Mouse (Mus musculus) ES-E14 (cell line): ENCODE data around the gene Borcs5. TPM values are rescaled to one million over a fixed set of nuclear protein-coding genes. Genes with fewer than 3 reads are reported as not detected.
A peak's percentile ranks its signal among the peaks of the same experiment; 100 is the strongest.

Source experiments
- DNase-seq: peaks from one replicate; pipeline ENCODE4 v3.0.0-alpha.2; 2013; ENCODE audit warnings: low read depth, low spot score
- H3K27ac ChIP-seq: 2 replicates; pipeline ENCODE4 v1.5.1; 2012; ENCODE audit warnings: low read depth, mild to moderate bottlenecking, low read length, moderate library complexity, mixed read lengths; ENCODE audit not compliant: poor library complexity, insufficient read depth, severe bottlenecking
- H3K36me3 ChIP-seq: 2 replicates; pipeline ENCODE4 v1.6.1; 2012; ENCODE audit warnings: mild to moderate bottlenecking, low read length, moderate library complexity, mixed read lengths; ENCODE audit not compliant: control insufficient read depth, poor library complexity, insufficient read depth, severe bottlenecking
- H3K4me1 ChIP-seq, 2 experiments: fragments of 150-350 bp in 1 of 2; sonication (generic) in 1 of 2; 2 replicates each; pipeline ENCODE4 v1.6.1; 2012; ENCODE audit warnings: low read length in 2 of 2, mild to moderate bottlenecking in 1 of 2, mixed read lengths in 1 of 2; ENCODE audit not compliant: control insufficient read depth in 2 of 2, insufficient read depth in 2 of 2, poor library complexity in 1 of 2
- H3K4me3 ChIP-seq, 2 experiments: fragments of 150-350 bp in 1 of 2; sonication (generic) in 1 of 2; 2 replicates each; pipeline ENCODE4 v1.5.1; 2012; ENCODE audit warnings: low read length in 2 of 2, low read depth in 1 of 2, mild to moderate bottlenecking in 1 of 2, mixed read lengths in 1 of 2; ENCODE audit not compliant: insufficient read depth in 1 of 2, poor library complexity in 1 of 2, severe bottlenecking in 1 of 2
- H3K9ac ChIP-seq: 2 replicates; pipeline ENCODE4 v1.6.1; 2012; ENCODE audit warnings: low read depth, mild to moderate bottlenecking, low read length, mixed read lengths; ENCODE audit not compliant: poor library complexity, insufficient read depth, severe bottlenecking
- H3K9me3 ChIP-seq: fragments of 150-350 bp; sonication (generic); 2 replicates; pipeline ENCODE4 v1.6.1; 2012; ENCODE audit warnings: low read depth, mild to moderate bottlenecking, low read length; ENCODE audit not compliant: control insufficient read depth, insufficient read depth
- CHD2 ChIP-seq: IDR thresholded peaks from 2 replicates; pipeline ENCODE4 v1.6.1; 2014; ENCODE audit warnings: mild to moderate bottlenecking, low read depth, low read length, inconsistent platforms
- HCFC1 ChIP-seq: IDR thresholded peaks from 2 replicates; pipeline ENCODE4 v1.6.1; 2012; ENCODE audit warnings: low read length, inconsistent platforms, borderline replicate concordance; ENCODE audit not compliant: insufficient read depth
- MAFK ChIP-seq: IDR thresholded peaks from 2 replicates; pipeline ENCODE4 v1.6.1; 2014; ENCODE audit warnings: mild to moderate bottlenecking, low read depth, low read length, inconsistent platforms; ENCODE audit not compliant: insufficient read depth
- ZC3H11A ChIP-seq: IDR thresholded peaks from 2 replicates; pipeline ENCODE4 v1.6.1; 2012; ENCODE audit warnings: low read depth, mild to moderate bottlenecking, inconsistent platforms, low read length, borderline replicate concordance
- ZNF384 ChIP-seq: IDR thresholded peaks from 2 replicates; pipeline ENCODE4 v1.6.1; 2012; ENCODE audit warnings: low read depth, low read length, inconsistent platforms
- in situ Hi-C, 2 experiments: fragments of 600-800 bp; cut with MboI; formaldehyde crosslinking; loops; one replicate each; pipeline ENCODE4 v1.15.1; 2025; ENCODE audit warnings: low sequenced_read_pairs in 2 of 2, inconsistent platforms in 1 of 2; ENCODE audit not compliant: unreplicated experiment in 2 of 2
- total RNA-seq: library from RNA; depleted of rRNA; stranded (reverse); fragments of 300-350 nt; gene quantifications from 2 replicates; pipeline ENCODE4 v1.2.3, GENCODE M21; 2012; rRNA removed

Gene Borcs5
- total RNA-seq, 1 experiment, result 10.1 TPM

GRCm38 (mm10) chr6:134753858-134754257 is 114.5 kb downstream of the Borcs5 start:
- DNase-seq, result peak; percentile 15
- peaks cover 3% of the 10 kb centered on the region; the same call in 1 of the 2 replicates for H3K36me3 ChIP-seq
- H3K4me3 ChIP-seq, result no peak overlapping the region
- H3K9ac ChIP-seq, result no peak overlapping the region
- peaks cover 6 to 7% of the 10 kb centered on the region in 2 experiments; a peak in 2 of 4 replicates for H3K4me1 ChIP-seq
- H3K9me3 ChIP-seq, result no peaks in the 10 kb centered on the region
- peak overlapping the region; percentile 73; the same call in 1 of the 2 replicates for H3K27ac ChIP-seq
- in situ Hi-C loops, result no loop called here
- TF ChIP-seq ZNF384 (no peak), ZC3H11A (no peak), HCFC1 (no peak), MAFK (no peak), CHD2 (no peak)

- DNase-seq, result no peak
- peaks cover 6 to 7% of the 10 kb centered on the region in 2 experiments; a peak in 2 of 4 replicates for H3K4me1 ChIP-seq
- H3K4me3 ChIP-seq, result no peak overlapping the region
- H3K27ac ChIP-seq, result no peak overlapping the region; the same call in 1 of the 2 replicates
- H3K9me3 ChIP-seq, result no peaks in the 10 kb centered on the region
- TF ChIP-seq ZNF384 (no peak), ZC3H11A (no peak), HCFC1 (no peak), CHD2 (no peak), MAFK (no peak)
- H3K36me3 ChIP-seq, result peaks cover 3% of the 10 kb centered on the region; the same call in 1 of the 2 replicates
- in situ Hi-C loops, result no loop called here
- no peak overlapping the region for H3K9ac ChIP-seq
Observed at GRCm38 (mm10) chr6:134756058-134756457, 116.7 kb downstream of the Borcs5 start.

Other genes with a start within 250 kb of the Borcs5 start
- 1.6 and 2.0 TPM in 2 replicates for gene Bcl2l14, start 243.2 kb upstream of the Borcs5 start, total RNA-seq
- 46.8 and 72.9 TPM in 2 replicates for gene Lrp6, start 72.5 kb upstream of the Borcs5 start, total RNA-seq
- gene Mansc1, start 7.0 kb upstream of the Borcs5 start, total RNA-seq, result 0.58 and 1.3 TPM in 2 replicates
- 10.3 and 11.4 TPM in 2 replicates for gene Dusp16, start 153.1 kb downstream of the Borcs5 start, total RNA-seq
- 4.3 TPM in 2 replicates for gene Crebl2, start 190.6 kb downstream of the Borcs5 start, total RNA-seq